Mouse (Mus musculus) embryo, embryonic 9.5 days (tissue): ENCODE measurements at regions not wholly inside any gene's neighbourhood (a gene's known extent, or its start where the extent isn't known, plus 50 kb on each side); places are given as distances from the start of the nearest gene placed in this dataset.

Experiments used
- DNase-seq: peaks from one replicate; pipeline ENCODE4 v3.0.0-alpha.2; 2017; ENCODE audit errors: extremely low spot score

- DNase-seq: no peak
These were observed 62.9 kb downstream of the Cst10 start for GRCm38 (mm10) chr2:149467801-149468200.

GRCm38 (mm10) chr2:149472411-149472810 is 67.6 kb downstream of the Cst10 start:
- DNase-seq: no peak

- DNase-seq: no peak
These were observed 88.6 kb downstream of the Cst10 start for GRCm38 (mm10) chr2:149493280-149493988.

- DNase-seq: no peak
These were observed 108.0 kb downstream of the Cst10 start for GRCm38 (mm10) chr2:149512870-149513269.

GRCm38 (mm10) chr2:149524424-149524823 is 119.6 kb downstream of the Cst10 start:
- no peak for DNase-seq

GRCm38 (mm10) chr2:149542837-149543236 is 138.0 kb downstream of the Cst10 start:
- DNase-seq: no peak

GRCm38 (mm10) chr2:149545708-149546107 is 140.9 kb downstream of the Cst10 start:
- DNase-seq: no peak

- DNase-seq: no peak
These were observed 141.9 kb downstream of the Cst10 start for GRCm38 (mm10) chr2:149546639-149547200.

- DNase-seq: no peak
These were observed 150.4 kb downstream of the Cst10 start for GRCm38 (mm10) chr2:149555209-149555608.

GRCm38 (mm10) chr2:149573773-149574172 is 168.9 kb downstream of the Cst10 start:
- DNase-seq: no peak

- no peak for DNase-seq
These were observed 197.7 kb downstream of the Cst10 start for GRCm38 (mm10) chr2:149602581-149602980.

- DNase-seq: no peak
These were observed 208.5 kb downstream of the Cst10 start for GRCm38 (mm10) chr2:149613381-149613780.

- DNase-seq: no peak
These were observed 209.5 kb downstream of the Cst10 start for GRCm38 (mm10) chr2:149614078-149614939.

GRCm38 (mm10) chr2:149625626-149626025 is 203.4 kb upstream of the Syndig1 start:
- DNase-seq: no peak

GRCm38 (mm10) chr2:149641207-149641606 is 187.8 kb upstream of the Syndig1 start:
- no peak for DNase-seq

GRCm38 (mm10) chr2:149651829-149652228 is 177.2 kb upstream of the Syndig1 start:
- DNase-seq: no peak

GRCm38 (mm10) chr2:149661086-149661485 is 167.9 kb upstream of the Syndig1 start:
- peak; percentile 11 for DNase-seq

- DNase-seq: no peak
These were observed 164.6 kb upstream of the Syndig1 start for GRCm38 (mm10) chr2:149664377-149664776.

- DNase-seq: no peak
These were observed 162.6 kb upstream of the Syndig1 start for GRCm38 (mm10) chr2:149666412-149666811.

GRCm38 (mm10) chr2:149671870-149672269 is 157.1 kb upstream of the Syndig1 start:
- DNase-seq: no peak

GRCm38 (mm10) chr2:149679822-149680459 is 149.1 kb upstream of the Syndig1 start:
- no peak for DNase-seq

GRCm38 (mm10) chr2:149722342-149722741 is 106.7 kb upstream of the Syndig1 start:
- no peak for DNase-seq
